Mouse (Mus musculus): Measurements from ENCODE around the gene Ubash3a.

Gene Ubash3a

DNA sequence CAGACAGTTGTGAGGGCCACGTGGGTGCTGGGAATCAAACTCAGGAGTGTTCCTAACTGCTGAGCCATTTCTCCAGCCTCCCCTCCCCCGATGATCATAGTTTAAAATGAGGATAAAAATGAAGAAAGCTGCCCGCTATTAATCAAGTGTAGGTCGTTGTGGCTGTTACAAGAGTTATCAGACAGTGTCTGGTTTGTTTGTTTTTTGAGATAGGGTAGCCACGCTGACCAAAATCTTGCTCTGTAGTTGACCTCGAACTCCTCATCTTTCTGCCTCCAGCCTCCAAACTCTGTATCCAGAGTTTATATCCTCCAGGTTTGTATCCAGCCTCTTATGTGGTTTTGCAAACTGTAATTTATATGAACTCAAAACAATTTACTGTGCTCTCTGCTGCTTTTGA is 72.6 kb downstream of the Ubash3a start:
- no peak for DNase-seq (ENCODE audit: low spot score)

DNA sequence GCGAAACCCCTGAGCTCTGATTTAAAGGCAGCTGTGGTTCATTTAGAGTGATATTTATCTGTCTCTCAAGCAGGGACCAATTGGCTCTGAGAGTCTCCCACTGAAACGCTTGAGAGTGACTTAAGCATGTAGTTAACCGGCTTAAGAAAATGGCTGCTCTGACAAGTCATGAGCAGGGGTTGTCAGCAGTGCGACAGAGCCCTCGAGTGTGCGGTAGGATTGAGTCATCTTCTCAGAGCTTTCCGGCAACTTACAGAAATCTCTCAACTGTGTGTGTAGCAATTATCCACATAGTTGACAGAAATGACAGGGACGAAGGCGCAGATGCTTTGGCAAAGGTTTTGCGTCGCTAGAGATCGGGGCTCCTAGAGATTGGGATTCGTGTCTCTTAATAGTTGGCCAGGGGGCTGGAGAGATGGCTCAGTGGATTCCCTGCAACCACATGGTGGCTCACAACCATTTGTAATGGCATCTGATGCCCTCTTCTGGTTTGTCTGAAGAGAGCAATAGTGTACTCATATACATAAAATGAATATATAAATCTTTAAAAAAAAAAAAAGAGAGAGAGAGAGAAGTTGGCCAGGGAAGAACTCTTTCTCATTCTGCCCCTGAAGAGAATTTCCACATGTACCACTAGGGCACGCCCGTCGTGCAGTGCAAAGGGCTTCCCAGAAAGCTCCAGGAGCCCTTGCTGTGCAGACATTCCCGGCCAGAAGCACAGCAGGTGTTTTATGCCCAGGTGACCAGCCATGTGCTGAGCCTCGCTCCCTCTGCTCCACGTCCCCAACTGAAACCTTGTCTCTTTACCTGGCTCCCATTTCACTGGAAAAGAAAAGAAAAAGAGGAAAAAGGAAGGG is 74.4 kb downstream of the Ubash3a start:
- DNase-seq (ENCODE audit: low spot score), result no peak

DNA sequence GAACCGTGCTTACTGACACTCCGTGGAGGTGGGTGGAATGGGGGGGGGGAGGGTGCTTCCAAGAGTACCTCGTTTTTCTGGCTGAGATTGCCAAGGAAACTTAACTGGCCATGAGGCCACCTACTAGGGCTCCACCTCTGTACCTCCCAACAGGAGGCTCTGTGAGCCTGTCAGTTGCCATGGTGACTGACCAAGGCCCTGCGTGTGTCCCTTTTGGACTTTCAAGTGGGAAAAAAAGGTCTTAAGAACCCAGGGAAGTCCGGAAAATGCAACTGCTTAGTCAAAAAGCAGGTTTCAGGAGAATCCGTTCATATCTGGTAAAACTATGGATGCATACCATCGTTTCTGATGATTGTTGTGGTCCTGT is 75.0 kb downstream of the Ubash3a start:
- no peak for DNase-seq (ENCODE audit: low spot score)

DNA sequence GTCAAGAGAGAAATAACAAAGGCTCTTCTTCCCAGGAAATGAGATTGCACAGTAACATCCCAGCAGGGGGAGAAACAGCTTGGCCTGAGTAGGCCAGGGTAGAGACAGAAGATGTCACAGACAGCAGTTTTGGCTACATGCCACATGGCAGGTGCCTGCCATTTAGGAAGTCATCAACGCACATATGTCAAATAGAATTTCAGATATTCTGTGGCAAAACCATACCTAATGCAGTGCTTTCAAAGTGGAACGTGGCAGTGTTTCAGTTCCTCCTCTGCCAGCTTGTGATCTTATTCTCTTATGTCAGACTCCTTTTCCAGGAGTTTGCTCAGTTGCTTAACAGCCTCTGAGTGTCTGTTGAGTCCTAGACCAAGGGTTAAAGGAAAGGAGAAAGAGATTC is 78.2 kb downstream of the Ubash3a start:
- no peak for DNase-seq (ENCODE audit: low spot score)

DNA sequence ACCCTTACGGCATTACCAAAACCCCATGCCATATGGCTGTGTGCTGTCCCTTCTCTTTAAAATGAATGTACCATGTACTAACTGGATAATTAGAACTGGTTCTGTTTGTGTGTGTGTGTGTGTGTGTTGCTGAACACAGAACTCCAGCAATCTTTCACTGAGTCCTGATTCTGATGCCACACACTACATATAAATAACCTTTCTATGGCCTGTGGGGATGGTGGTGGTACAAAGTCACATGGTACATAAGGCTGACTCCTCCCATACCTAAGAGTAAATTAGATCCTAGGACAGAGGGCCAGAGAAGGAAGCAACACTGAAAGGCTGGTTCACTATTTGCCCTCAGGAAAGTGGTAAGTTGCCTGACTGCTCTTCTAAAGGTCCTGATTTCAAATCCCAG is 78.8 kb downstream of the Ubash3a start, which contains the start of gene Slc37a1:
Slc37a1 (plus strand) TSS at position 301 of the 400 bp plus-strand sequence.
- DNase-seq (ENCODE audit: low spot score), result no peak

DNA sequence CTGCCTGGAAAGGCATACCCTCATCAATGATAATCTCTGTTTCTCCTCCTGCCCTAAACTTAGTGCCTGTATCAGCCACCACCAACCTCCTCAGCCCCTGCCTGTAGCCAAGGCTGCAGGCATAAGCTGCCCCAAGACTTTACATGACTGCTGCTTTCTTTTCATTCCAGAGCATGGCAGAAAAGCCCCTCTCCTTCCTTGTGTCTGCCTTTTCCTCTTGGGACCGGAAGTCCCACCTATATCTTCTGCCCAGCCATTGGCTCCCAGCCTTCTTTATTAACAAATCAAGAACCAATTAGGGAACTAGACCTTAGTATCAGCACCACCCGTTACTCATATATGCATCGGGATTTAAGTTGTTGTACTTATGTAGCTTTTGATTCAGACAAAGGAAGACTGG is 79.5 kb downstream of the Ubash3a start:
- no peak for DNase-seq (ENCODE audit: low spot score)

DNA sequence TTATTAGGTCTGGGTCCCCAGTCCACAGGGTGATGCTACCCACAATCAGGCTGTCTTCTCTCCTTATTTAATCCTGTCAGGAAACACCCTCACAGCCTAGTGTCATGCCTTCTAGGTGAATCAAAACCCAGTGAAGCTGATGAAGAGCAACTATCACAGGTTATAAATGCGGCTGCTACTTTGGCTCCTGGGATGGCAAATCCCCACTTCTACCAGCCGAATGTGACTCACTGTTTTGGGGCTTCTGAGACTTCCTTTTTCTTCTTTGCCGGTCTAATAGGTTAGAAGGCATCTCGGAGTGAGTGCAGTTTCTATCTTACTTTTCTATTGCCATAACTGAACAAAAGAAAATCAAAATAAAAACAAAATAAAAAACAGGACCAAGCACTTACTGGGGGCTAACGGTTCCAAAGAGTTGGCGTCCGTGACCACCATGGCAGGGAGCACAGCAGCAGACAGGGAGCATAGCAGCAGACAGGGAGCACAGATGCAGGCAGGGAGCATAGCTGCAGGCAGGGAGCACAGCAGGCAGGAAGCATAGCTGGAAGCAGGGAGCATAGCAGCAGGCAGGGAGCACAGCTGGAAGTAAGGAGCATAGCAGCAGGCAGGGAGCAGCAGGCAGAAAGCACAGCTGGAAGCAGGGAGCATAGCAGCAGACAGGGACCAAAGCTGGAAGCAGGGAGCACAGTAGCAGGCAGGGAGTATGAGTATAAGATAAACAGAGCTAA is 81.5 kb downstream of the Ubash3a start:
- no peak for DNase-seq (ENCODE audit: low spot score)

DNA sequence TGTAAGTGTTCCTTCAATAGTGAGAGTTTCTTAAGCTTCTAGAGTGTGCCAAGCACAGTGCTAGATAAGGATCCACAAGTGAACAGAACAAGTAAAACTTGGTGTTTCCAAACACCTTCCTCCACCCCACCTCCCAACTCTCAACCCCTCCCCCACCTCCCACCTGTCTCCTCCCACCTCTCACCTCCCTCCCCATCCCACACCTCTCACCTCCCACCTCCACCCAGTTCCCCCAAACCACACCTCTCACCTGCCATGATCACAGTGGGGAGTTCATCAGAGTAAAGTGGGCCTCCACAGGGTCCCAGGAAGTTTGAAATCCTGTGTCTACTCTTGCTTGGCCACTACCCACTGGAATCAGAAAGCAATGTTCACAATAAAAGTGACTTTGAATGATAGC is 82.6 kb downstream of the Ubash3a start:
- no peak for DNase-seq (ENCODE audit: low spot score)

DNA sequence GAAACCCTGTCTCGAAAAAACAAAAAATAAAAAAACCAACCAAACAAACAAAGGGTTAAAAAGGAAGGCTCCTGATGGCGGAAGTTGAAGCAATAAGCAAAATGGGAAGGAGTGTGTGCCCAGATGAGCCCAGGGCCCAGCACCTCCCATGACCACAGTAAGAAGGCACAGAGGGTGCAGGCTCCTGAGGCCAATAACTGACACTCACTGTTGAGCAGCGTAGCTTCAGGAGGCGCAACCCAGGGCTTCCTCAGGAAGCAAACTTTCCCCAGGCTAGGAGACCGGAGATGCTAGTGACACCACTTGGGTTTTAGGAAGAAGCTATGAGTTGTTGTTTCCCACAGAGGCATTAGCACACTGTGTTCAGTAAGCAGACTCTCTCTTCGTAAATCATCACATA is 83.2 kb downstream of the Ubash3a start:
- DNase-seq (ENCODE audit: low spot score), result no peak

DNA sequence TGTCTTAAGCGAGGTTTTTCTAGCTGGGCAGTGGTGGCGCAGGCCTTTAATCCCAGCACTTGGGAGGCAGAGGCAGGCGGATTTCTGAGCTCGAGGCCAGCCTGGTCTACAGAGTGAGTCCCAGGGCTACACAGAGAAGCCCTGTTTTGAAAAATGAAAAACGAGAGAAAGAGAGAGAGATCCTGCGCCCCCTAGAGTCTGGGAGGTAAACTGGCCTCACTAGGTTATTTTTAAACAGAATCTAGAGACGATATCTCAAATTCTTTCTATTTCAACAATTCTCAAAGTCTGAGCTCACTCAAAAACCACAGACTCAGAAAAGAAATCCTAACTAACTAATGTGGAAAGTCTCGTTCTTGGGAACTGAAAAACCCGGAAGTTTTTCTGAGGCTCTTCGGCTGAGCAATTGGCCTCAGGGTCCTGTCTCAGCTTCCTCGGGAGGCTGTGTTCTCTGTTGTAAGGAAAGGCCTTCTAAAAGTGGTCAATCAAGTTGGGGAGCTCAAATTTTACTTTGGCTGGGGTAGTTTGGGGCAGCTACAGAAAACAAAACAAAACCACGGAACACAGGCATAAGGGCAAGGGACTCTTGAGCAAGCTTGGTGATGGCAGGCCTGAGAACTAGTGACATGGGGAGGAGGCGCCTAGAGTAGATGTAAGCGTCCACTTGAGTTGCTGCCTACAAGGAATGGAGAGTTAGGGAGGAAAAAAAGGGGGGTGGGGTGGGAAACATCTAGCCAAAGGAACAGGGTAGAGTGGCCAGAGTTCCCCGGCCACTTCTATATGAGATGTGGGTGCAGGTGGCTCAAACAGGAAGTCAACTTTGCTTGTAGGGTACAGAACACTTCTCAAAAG is 86.9 kb downstream of the Ubash3a start:
- DNase-seq (ENCODE audit: low spot score), result no peak

DNA sequence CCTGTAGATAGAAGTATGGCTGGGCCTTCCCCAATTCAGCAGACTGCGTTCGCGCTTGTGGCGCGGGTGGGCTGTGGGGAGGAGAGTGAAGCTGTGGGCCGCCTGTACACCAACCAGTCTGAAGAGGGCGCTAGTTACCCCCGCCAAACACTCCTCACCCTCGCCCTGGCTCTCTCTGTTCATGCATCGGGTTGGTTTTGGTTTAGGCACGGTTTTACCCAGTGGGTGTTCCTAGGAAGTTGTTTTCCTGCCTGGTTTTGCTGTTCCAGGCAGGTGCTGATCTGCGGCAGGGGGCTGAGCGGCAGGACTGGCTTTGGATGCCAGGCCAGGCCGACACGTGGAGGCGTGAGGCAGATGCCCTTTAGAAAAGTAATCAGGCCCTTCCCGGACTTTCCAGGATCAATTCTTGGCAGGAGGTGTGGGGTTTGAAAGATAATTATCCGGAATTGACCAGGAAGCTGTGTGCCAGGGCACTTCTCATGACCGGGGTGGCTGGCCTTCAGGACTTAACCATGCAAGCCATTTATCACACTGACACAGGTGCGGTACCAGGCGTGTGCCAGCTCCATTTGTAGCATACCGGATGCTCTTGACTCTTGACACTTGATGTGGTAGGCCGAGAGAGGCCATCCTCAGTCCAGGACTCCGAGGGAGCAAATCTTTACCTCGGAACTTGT is 87.7 kb downstream of the Ubash3a start:
- no peak for DNase-seq (ENCODE audit: low spot score)

DNA sequence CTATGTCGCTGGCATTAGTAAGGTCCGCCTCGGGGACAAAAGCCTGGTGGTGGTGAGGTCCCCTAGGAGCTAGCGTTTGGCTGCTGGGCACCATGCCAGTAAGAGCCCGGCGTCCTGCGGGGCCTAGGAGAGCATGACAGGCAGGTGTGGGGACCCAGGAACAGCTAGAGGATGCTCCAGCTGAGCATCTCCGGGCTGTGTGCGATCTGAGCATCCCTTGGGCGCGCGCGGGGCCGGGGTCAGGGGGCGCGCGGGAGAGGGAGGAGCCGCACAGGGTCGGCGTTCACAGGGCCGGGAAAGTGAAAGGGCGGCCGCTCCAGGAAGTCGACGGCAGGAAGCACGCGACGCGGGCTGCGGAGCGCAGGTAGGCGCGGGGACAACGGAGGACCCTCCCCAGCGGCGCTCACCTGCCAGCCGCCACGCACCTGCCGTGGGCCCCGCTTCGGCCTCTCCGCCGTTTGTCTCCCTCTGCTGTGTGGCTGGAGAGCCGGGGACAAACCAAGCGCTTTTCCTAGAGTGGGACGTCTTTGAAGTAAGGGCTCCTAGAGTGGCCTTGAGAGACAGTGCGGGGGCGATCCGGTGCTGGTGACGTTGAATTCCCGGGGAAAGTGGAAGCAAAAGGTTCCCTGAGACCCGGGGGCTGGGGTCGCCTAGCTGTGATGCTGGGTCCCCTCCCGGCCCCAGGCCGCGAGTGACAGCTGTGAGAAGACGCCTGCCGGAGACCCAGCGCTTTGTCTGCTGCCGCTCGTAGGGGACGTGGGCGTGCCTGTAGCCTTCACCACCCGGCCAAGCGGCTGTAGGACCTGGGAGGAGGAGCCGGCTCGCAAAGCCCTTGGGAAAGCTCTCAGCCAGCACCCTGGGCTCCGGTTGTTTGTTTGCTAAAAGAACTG is 88.5 kb downstream of the Ubash3a start:
- DNase-seq (ENCODE audit: low spot score), result no peak
